Mouse (Mus musculus) midbrain, embryonic 12.5 days (tissue): ENCODE data around the gene Snx30. TPM values are rescaled to one million over a fixed set of nuclear protein-coding genes. Genes with fewer than 3 reads are reported as not detected.

Experiments
- ATAC-seq: fragments of 200-750 bp; cut with Nextera tagmentation; 2 replicates; pipeline ENCODE4 v1.8.0; 2017; ENCODE audit warnings: low read depth, moderate TSS enrichment, moderate library complexity; ENCODE audit not compliant: low FRiP score
- H3K27ac ChIP-seq: fragments of 300-500 bp; sonication (generic); replicated peaks from 2 replicates; pipeline ENCODE4 v1.5.1; 2016; ENCODE audit warnings: mild to moderate bottlenecking
- H3K27me3 ChIP-seq: fragments of 300-500 bp; sonication (generic); 2 replicates; pipeline ENCODE4 v1.6.1; 2016; ENCODE audit warnings: mild to moderate bottlenecking
- H3K36me3 ChIP-seq: fragments of 300-500 bp; sonication (generic); 2 replicates; pipeline ENCODE4 v1.6.1; 2016
- H3K4me1 ChIP-seq: fragments of 300-500 bp; sonication (generic); 2 replicates; pipeline ENCODE4 v1.6.1; 2016
- H3K4me2 ChIP-seq: fragments of 300-500 bp; sonication (generic); replicated peaks from 2 replicates; pipeline ENCODE4 v1.6.1; 2016; ENCODE audit warnings: mild to moderate bottlenecking, moderate library complexity
- H3K4me3 ChIP-seq: fragments of 300-500 bp; sonication (generic); 2 replicates; pipeline ENCODE4 v1.5.1; 2016; ENCODE audit warnings: mild to moderate bottlenecking
- H3K9ac ChIP-seq: fragments of 300-500 bp; sonication (generic); replicated peaks from 2 replicates; pipeline ENCODE4 v1.6.1; 2016; ENCODE audit warnings: mild to moderate bottlenecking, moderate library complexity
- H3K9me3 ChIP-seq: fragments of 300-500 bp; sonication (generic); 2 replicates; pipeline ENCODE4 v1.6.1; 2016; ENCODE audit warnings: mild to moderate bottlenecking
- WGBS: fragments of 180-500 bp; shearing (Covaris S2); methylation state at CpG from one replicate; pipeline ENCODE4 v1.1.7; 2016; 5-methylcytosine and 5-hydroxymethylcytosine counted together
- polyA plus RNA-seq: library from polyadenylated mRNA; unstranded; fragments of >200 nt; fragmentation: Nextera tagmentation; extraction: Ambion mirVana; gene quantifications from 2 replicates; pipeline ENCODE4 v1.2.1, GENCODE M21; 2016

Snx30 gene
- polyA plus RNA-seq, 1 experiment from 2014 or later = 14.5 TPM

DNA sequence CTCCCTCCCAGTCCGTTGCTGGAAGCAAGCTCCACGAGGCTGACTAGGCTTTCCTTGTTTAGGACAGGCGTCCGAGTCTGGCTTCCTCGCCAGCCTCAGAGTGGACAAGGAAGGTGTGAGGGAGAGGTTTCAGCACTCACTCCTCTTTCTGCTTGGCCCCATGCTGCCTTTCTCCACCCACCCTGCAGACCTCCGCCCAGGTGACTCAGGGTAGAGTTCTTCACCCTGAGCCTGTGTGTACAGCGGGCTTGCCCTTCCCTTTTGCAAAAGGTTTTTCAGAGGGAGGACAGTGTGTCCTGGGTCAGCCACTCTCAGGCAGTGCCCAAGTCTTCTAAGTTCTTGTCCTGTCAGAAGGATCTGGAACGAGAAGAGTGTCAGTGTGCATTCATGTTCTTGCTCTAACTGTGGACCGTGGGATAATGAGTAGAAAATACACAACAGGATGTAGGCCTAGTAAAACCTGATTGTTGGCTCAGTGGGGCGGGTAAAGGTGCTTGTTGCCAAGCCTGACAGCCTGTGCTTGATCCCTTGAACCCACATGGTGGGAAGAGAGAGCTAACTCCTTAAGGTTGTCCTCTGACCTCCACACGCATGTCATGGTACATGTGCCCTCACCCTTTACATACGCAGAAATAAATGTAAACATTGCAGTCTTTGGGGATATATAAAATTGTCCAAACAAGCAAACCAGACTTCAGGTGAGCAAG, 92.3 kb downstream of the Snx30 start:
- H3K9ac ChIP-seq = no peak overlapping the region
- no peak for ATAC-seq
- 87% methylated on average over 12 of the region's 12 CpGs for WGBS

GRCm38 (mm10) chr4:59898521-59898919, 92.9 kb downstream of the Snx30 start:
- Histone ChIP-seq H3K9me3 (no peaks in the 10 kb centered on the region), H3K27me3 (no peaks in the 10 kb centered on the region), H3K4me1 (no peaks in the 10 kb centered on the region), H3K4me3 (no peak overlapping the region), H3K36me3 (peaks cover 23% of the 10 kb centered on the region), H3K4me2 (no peak overlapping the region), H3K9ac (no peak overlapping the region), H3K27ac (no peak overlapping the region)
- 88% methylated on average over 9 of the region's 9 CpGs for WGBS
- no peak for ATAC-seq

More for the DNA sequence above, 92.3 kb downstream of the Snx30 start:
- H3K36me3 ChIP-seq = peaks cover 23% of the 10 kb centered on the region
- no peak overlapping the region for H3K4me2 ChIP-seq
- H3K9me3 ChIP-seq = no peaks in the 10 kb centered on the region
- H3K4me1 ChIP-seq = no peaks in the 10 kb centered on the region
- H3K27me3 ChIP-seq = no peaks in the 10 kb centered on the region
- no peak overlapping the region for H3K4me3 ChIP-seq
- no peak overlapping the region for H3K27ac ChIP-seq

GRCm38 (mm10) chr4:59901810-59902209, 96.2 kb downstream of the Snx30 start:
- 91% methylated on average over 6 of the region's 6 CpGs for WGBS
- H3K9ac ChIP-seq = no peak overlapping the region
- H3K9me3 ChIP-seq = no peaks in the 10 kb centered on the region
- H3K4me3 ChIP-seq = no peak overlapping the region
- H3K27ac ChIP-seq = no peak overlapping the region
- no peaks in the 10 kb centered on the region for H3K27me3 ChIP-seq
- H3K4me2 ChIP-seq = no peak overlapping the region
- H3K36me3 ChIP-seq = peaks cover 15% of the 10 kb centered on the region
- H3K4me1 ChIP-seq = no peaks in the 10 kb centered on the region
- ATAC-seq = no peak

GRCm38 (mm10) chr4:59902547-59902946, 96.9 kb downstream of the Snx30 start:
- Histone ChIP-seq H3K27me3 (no peaks in the 10 kb centered on the region), H3K27ac (no peak overlapping the region), H3K4me3 (no peak overlapping the region), H3K4me1 (no peaks in the 10 kb centered on the region), H3K4me2 (no peak overlapping the region), H3K9me3 (no peaks in the 10 kb centered on the region), H3K9ac (no peak overlapping the region), H3K36me3 (peaks cover 9% of the 10 kb centered on the region)
- no peak for ATAC-seq
- 68% methylated on average over 6 of the region's 6 CpGs for WGBS

DNA sequence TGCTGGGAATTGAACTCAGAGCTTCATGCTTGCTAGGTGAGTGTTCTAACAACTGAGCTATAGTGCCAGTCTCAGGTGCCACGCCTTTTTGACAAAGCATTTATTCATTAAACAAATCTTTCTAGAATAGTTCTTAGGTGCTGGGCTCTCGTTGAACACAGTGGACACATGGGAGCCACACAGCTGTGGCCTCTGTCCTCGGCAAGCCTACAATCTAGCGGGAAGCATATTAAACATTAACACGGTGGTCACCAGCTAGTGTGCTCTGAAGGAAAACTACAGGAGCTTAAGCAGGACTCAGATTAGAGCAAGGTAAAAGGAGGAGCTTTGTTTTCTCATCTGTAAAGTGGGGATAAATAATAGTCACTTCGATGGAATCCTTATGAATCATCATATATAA, 101.5 kb downstream of the Snx30 start:
- Histone ChIP-seq H3K4me3 (no peak overlapping the region), H3K4me2 (no peak overlapping the region), H3K9me3 (no peaks in the 10 kb centered on the region), H3K27ac (no peak overlapping the region), H3K4me1 (no peaks in the 10 kb centered on the region), H3K9ac (no peak overlapping the region), H3K36me3 (no peaks in the 10 kb centered on the region), H3K27me3 (no peaks in the 10 kb centered on the region)
- no peak for ATAC-seq
- 89% methylated on average over 6 of the region's 6 CpGs for WGBS

DNA sequence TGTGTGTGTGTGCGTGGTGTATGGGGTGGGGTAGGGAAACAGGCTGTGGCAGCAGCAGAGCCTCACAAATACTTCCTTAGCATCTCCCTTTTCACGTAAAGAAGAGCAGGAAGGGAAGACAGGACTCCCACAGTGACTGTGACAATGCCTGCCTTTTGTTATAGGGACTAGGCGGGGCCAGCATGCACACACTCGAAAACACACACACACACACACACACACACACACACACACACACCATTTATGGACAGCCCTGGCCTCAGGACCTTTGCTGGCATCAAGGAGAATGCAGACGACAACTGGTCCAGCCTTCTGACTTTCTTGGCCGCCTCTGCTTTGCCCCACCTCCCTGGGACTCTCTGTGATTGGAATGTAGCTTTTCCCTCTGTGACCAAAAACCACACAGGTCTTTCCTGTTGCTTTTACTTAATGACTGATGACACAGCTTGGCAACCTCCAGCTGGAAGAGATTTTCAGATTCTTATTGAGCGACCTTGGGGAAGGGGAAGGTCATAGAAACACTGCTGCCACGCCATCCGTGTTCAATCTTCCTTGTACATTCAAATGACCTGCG, 102.1 kb downstream of the Snx30 start:
- H3K4me1 ChIP-seq = no peaks in the 10 kb centered on the region
- H3K9me3 ChIP-seq = no peaks in the 10 kb centered on the region
- WGBS = 53% methylated on average over 10 of the region's 10 CpGs
- no peak for ATAC-seq
- no peak overlapping the region for H3K4me3 ChIP-seq
- no peak overlapping the region for H3K27ac ChIP-seq
- no peaks in the 10 kb centered on the region for H3K36me3 ChIP-seq
- no peak overlapping the region for H3K9ac ChIP-seq
- no peaks in the 10 kb centered on the region for H3K27me3 ChIP-seq
- no peak overlapping the region for H3K4me2 ChIP-seq

DNA sequence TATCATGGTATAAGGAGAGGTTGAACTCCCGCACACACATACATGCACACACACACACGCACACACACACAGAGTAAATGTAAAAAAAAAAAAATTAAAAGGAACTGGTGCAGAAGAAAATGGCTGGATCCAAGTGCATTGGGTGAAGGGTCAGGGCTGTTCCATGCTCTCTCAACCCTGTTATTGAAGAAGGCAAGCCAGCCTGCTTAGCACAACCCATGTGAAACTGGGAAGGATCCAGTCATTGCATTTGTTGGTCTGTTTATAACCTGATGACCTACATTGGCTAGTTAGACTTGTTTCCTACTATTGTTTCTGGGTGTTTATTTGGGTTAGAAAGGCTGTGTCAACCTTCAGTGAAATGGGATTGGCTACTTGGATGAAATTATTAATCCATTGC, 103.1 kb downstream of the Snx30 start:
- Histone ChIP-seq H3K9me3 (no peaks in the 10 kb centered on the region), H3K4me2 (no peak overlapping the region), H3K4me3 (no peak overlapping the region), H3K27me3 (peaks cover 5% of the 10 kb centered on the region), H3K36me3 (no peaks in the 10 kb centered on the region), H3K27ac (no peak overlapping the region), H3K4me1 (no peaks in the 10 kb centered on the region), H3K9ac (no peak overlapping the region)
- WGBS = 89% methylated on average over 2 of the region's 2 CpGs
- ATAC-seq = no peak

- Histone ChIP-seq H3K9me3 (no peaks in the 10 kb centered on the region), H3K27ac (no peak within 1 kb of the TSS), H3K4me2 (peak within 1 kb of the TSS; percentile 22), H3K36me3 (no peaks in the 10 kb centered on the region), H3K9ac (no peak within 1 kb of the TSS), H3K4me1 (no peaks in the 10 kb centered on the region), H3K27me3 (peaks cover 21% of the 10 kb centered on the region), H3K4me3 (no peak within 1 kb of the TSS)
- no peak; the same call in 1 of the 2 replicates for ATAC-seq
- WGBS = 23% methylated on average over 22 of the region's 22 CpGs
Measured at GRCm38 (mm10) chr4:59914608-59915403, 109.2 kb downstream of the Snx30 start, which contains the start of gene Slc46a2. Slc46a2 (minus strand) TSS chr4:59915056.

- Histone ChIP-seq H3K27ac (no peak overlapping the region), H3K27me3 (peaks cover 21% of the 10 kb centered on the region), H3K9ac (no peak overlapping the region), H3K4me2 (no peak overlapping the region), H3K9me3 (no peaks in the 10 kb centered on the region), H3K4me3 (no peak overlapping the region), H3K4me1 (no peaks in the 10 kb centered on the region), H3K36me3 (no peaks in the 10 kb centered on the region)
- 94% methylated on average over 3 of the region's 3 CpGs for WGBS
- ATAC-seq = no peak
Measured at GRCm38 (mm10) chr4:59917966-59918365, 112.3 kb downstream of the Snx30 start.

GRCm38 (mm10) chr4:59925082-59925481, 119.4 kb downstream of the Snx30 start:
- no peaks in the 10 kb centered on the region for H3K4me1 ChIP-seq
- no peak for ATAC-seq
- WGBS = 87% methylated on average over 9 of the region's 9 CpGs
- no peaks in the 10 kb centered on the region for H3K36me3 ChIP-seq
- H3K9ac ChIP-seq = no peak overlapping the region
- no peak overlapping the region for H3K4me3 ChIP-seq
- no peaks in the 10 kb centered on the region for H3K27me3 ChIP-seq
- H3K4me2 ChIP-seq = no peak overlapping the region
- H3K9me3 ChIP-seq = no peaks in the 10 kb centered on the region
- H3K27ac ChIP-seq = no peak overlapping the region

DNA sequence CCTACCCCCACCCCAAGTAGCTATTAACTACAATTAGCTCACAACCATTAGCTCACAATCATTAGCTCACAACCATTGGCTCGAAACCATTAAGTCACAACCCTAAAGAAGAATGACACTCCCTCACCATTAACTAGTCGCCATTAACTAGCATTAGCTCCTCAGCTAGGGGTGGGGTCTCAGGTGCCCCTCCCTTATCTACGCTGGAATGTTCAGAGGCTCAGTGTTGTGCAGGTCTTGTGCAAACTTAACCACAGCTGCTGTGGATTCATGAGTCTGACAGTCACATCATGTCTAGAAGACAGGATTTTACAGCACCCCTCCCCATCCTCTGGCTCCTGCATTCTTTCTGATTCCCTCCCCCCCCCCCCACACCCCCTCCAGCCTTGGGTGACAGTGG, 122.0 kb downstream of the Snx30 start:
- Histone ChIP-seq H3K27ac (no peak overlapping the region), H3K4me2 (no peak overlapping the region), H3K4me1 (no peaks in the 10 kb centered on the region), H3K36me3 (no peaks in the 10 kb centered on the region), H3K9me3 (no peaks in the 10 kb centered on the region), H3K4me3 (no peak overlapping the region), H3K9ac (no peak overlapping the region), H3K27me3 (no peaks in the 10 kb centered on the region)
- WGBS = 91% methylated on average over 3 of the region's 3 CpGs
- ATAC-seq = 0 out of 2 replicates have a peak, but pooled peaks have one; percentile 47

- H3K9me3 ChIP-seq = no peaks in the 10 kb centered on the region
- H3K4me1 ChIP-seq = no peaks in the 10 kb centered on the region
- H3K4me3 ChIP-seq = no peak overlapping the region
- no peak for ATAC-seq
- H3K27me3 ChIP-seq = no peaks in the 10 kb centered on the region
- WGBS = 30% methylated on average over 6 of the region's 6 CpGs
- H3K9ac ChIP-seq = no peak overlapping the region
- H3K27ac ChIP-seq = no peak overlapping the region
- H3K36me3 ChIP-seq = no peaks in the 10 kb centered on the region
- no peak overlapping the region for H3K4me2 ChIP-seq
Measured at GRCm38 (mm10) chr4:59928347-59928746, 122.7 kb downstream of the Snx30 start.
